Mouse (Mus musculus): ENCODE measurements around the gene Tmcc3.

DNA sequence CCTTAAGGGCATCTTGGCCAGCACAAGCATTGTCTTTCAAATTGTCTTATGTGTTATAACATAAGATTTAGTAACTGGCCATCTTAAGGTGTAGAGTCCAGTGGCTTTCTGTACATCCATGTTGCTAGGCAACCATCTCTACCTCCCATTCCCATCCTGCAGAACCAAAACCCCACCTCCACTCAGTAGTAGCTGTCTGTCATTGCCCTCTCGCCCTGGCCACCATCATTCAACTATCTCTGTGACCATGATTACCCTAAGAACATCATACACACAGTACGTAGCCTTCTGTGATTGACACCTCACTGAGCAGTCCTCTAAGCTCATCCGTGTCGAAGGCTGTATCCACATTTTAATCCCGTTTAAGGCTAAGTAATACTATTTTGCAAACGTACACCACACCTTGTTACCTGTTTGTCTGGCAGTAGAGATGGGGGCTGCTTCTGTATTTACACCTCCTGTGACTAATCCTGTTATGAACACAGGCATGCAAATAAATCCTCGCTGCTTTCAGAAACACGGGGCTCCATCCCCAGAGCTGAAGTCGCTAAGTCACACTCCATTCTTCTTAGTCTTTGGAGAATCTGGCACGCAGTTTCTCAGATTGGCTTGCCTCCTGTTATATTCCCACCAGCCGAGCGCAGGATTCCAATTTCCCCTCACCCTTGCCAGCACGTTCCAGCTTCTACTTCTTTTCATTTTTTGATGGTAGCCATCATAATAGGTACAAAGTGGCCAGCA lies 299.6 kb downstream of the Tmcc3 start:
- TF ChIP-seq CTCF (IDR thresholded peaks at IDR 0.05) (no peak), EP300 (IDR thresholded peaks at IDR 0.05) (no peak)
